Mouse (Mus musculus) thymus, postnatal 10 days (tissue): ENCODE measurements around the gene Gm15446.
"Not testable (repeated sequence)": the region's sequence is repeated elsewhere in the genome, so short reads cannot be mapped to it uniquely, and the experiment has no call there.

Source experiments
- DNase-seq, 2 experiments: peaks; one replicate each; pipeline ENCODE4 v3.0.0; 2021; ENCODE audit warnings: low spot score in 2 of 2

The Gm15446 gene

GRCm38 (mm10) chr5:109923261-109924071 is at the start of gene Gm15446:
Gene Gm15446, plus strand, starts transcription at chr5:109923400.
- DNase-seq: peak; percentile 79 to 81

- DNase-seq: not testable (repeated sequence)
These were observed 929 bp downstream of the Gm15446 start for GRCm38 (mm10) chr5:109924129-109924528.

DNA sequence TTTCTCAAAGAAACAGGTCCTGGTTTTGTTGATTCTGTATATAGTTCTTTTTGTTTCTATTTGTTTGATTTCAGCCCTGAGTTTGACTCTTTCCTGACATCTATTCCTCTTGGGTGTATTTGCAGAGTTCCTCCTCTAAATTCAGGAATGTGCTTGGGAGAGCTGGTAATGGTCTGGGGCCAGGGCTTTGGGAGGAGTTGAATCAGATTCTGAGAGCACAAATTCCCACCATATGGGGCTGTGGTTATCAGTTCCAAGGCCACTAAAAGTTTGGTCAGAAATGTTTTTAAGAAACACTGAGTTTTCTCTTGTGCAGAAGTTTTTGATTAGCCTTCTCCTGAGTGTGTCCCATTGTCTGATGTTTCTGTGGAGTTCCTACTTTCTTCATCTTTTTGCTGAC is 1.7 kb downstream of the Gm15446 start:
- no peak for DNase-seq

DNA sequence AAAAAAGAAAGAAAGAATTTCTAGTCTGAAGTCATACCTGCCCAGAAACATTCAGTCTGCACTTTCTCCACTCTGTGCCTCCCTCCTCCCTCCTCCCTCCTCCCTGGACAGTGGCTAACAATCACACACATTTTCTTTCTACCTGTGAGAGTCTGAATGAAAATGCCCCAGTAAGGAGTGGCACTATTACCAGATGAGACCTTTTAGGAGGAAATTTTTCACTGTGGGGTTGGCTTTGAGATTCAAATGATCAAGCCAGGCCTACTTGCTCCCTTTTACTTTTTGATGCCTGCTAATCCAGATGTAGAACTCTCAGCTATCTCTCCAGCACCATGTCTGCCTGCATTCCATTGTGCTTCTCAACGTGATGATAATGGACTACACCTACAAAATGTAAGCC is 27.1 kb downstream of the Gm15446 start:
- DNase-seq: no peak

DNA sequence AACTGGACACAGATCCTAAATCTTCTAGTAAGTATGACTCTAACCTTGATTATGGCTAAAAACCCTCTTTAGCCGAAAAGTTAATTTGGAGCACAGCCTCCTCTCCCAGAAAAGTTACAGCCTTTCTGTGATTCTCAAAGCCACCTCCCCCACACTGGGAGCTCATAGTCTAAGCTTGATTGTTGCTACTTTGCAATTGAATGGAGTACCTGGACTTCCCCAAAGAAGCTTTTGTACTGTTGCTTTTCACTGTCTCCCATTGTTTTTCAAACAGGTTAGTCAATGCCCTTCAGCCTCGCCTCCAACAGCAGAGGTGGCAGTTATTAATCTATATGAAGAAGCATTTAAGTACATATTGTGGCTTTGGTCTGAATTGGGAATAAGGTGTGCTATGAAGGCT is 57.5 kb downstream of the Gm15446 start:
- not testable (repeated sequence) for DNase-seq
